Comparison of ENCODE assay signal across 27 mouse cellular contexts in the genomic region with DNA sequence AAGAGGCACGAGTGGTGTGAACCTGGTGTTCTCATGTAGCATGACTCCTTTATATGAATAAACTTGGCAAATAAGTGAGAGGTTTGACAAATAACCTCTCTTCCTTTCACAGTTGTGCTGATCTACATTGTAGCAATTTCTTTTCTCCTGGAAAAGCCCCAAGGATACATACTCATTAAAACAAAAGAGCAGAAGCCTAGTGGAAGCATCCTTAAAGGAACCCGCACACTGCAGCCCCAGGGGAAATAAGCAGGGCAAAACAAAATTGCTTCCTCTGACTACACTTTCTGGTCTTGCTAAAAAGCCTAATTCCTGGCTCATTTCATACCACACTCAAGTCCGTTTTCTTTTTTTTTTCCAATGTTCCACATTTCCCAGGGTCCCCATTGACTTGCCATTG.
DNase-seq lines count a peak whose midpoint lies in the region; ATAC-seq and TF ChIP-seq lines count a peak whose summit lies in the region.
"Had no signal": no experiment of that assay in that cellular context is flagged by ENCODE, and none has a peak within 500 bp of the region (broad histone marks: within the 10 kb centered on the region; RNA-seq: fewer than 3 reads in every experiment).

No protein-coding gene starts in this region.

- no peak for ATAC-seq in forebrain, embryonic 14.5 days
- no peak for ATAC-seq in forebrain, embryonic 11.5 days (replicated peaks; ENCODE audit: low FRiP score)
- ATAC-seq in hindbrain, postnatal 0 days, result no peak
- no peak for ATAC-seq in hindbrain, embryonic 13.5 days (ENCODE audit: low FRiP score)
- peak; percentile 27; the same call in 1 of the 2 replicates for ATAC-seq in neural tube, embryonic 13.5 days (ENCODE audit: low read depth)
- ATAC-seq in neural tube, embryonic 14.5 days (ENCODE audit: low read depth), result peak; percentile 51; the same call in 1 of the 2 replicates
- no peak for ATAC-seq in kidney, embryonic 16.5 days (ENCODE audit: low FRiP score, low TSS enrichment)
- ATAC-seq: forebrain, embryonic 16.5 days; intestine, postnatal 0 days; Patski had no signal

- no peaks in the 10 kb centered on the region for H3K27me3 ChIP-seq in forebrain, embryonic 14.5 days (replicated peaks; ENCODE audit: control insufficient read depth, insufficient read depth, low read length)
- no peaks in the 10 kb centered on the region for H3K27me3 ChIP-seq in forebrain, embryonic 11.5 days (ENCODE audit: control insufficient read depth, insufficient read depth, low read length)
- H3K27me3 ChIP-seq in hindbrain, postnatal 0 days (ENCODE audit: insufficient read depth, low read length), result no peaks in the 10 kb centered on the region
- H3K27me3 ChIP-seq in hindbrain, embryonic 13.5 days, result no peaks in the 10 kb centered on the region
- no peaks in the 10 kb centered on the region for H3K27me3 ChIP-seq in neural tube, embryonic 13.5 days
- H3K27me3 ChIP-seq in neural tube, embryonic 14.5 days (ENCODE audit: control insufficient read depth, insufficient read depth, low read length), result no peaks in the 10 kb centered on the region
- H3K27me3 ChIP-seq in kidney, embryonic 16.5 days (ENCODE audit: insufficient read depth, low read length), result no peaks in the 10 kb centered on the region
- H3K27me3 ChIP-seq: CH12.LX; embryonic facial prominence, embryonic 15.5 days; forebrain, embryonic 12.5 days; Patski had no signal

- H3K27ac ChIP-seq in forebrain, embryonic 14.5 days (ENCODE audit: low read depth, low read length), result no peak overlapping the region
- no peak overlapping the region for H3K27ac ChIP-seq in forebrain, embryonic 11.5 days (ENCODE audit: low read depth, low read length)
- H3K27ac ChIP-seq in hindbrain, postnatal 0 days, result no peak overlapping the region
- H3K27ac ChIP-seq in hindbrain, embryonic 13.5 days, result no peak overlapping the region
- no peak overlapping the region for H3K27ac ChIP-seq in neural tube, embryonic 13.5 days (replicated peaks)
- H3K27ac ChIP-seq in neural tube, embryonic 14.5 days (ENCODE audit: low read depth, low read length), result no peak overlapping the region
- no peak overlapping the region for H3K27ac ChIP-seq in kidney, embryonic 16.5 days (ENCODE audit: low read length)
- H3K27ac ChIP-seq: embryonic facial prominence, embryonic 15.5 days; forebrain, embryonic 12.5 days; heart, adult 2 months had no signal

- no peaks in the 10 kb centered on the region for H3K9me3 ChIP-seq in forebrain, embryonic 14.5 days (replicated peaks; ENCODE audit: control insufficient read depth, low read length)
- no peaks in the 10 kb centered on the region for H3K9me3 ChIP-seq in forebrain, embryonic 11.5 days (ENCODE audit: control insufficient read depth, low read length)
- H3K9me3 ChIP-seq in hindbrain, postnatal 0 days (ENCODE audit: low read length), result no peaks in the 10 kb centered on the region
- no peaks in the 10 kb centered on the region for H3K9me3 ChIP-seq in hindbrain, embryonic 13.5 days
- H3K9me3 ChIP-seq in neural tube, embryonic 13.5 days, result no peaks in the 10 kb centered on the region
- H3K9me3 ChIP-seq in neural tube, embryonic 14.5 days (ENCODE audit: control insufficient read depth, low read length), result no peaks in the 10 kb centered on the region
- H3K9me3 ChIP-seq in kidney, embryonic 16.5 days (ENCODE audit: low read length), result no peaks in the 10 kb centered on the region
- H3K9me3 ChIP-seq: embryonic facial prominence, embryonic 15.5 days; forebrain, embryonic 12.5 days; G1E had no signal

- no peaks in the 10 kb centered on the region for H3K36me3 ChIP-seq in forebrain, embryonic 14.5 days (ENCODE audit: control insufficient read depth, insufficient read depth, low read length)
- no peaks in the 10 kb centered on the region for H3K36me3 ChIP-seq in forebrain, embryonic 11.5 days (ENCODE audit: control insufficient read depth, insufficient read depth, low read length)
- H3K36me3 ChIP-seq in hindbrain, postnatal 0 days (ENCODE audit: insufficient read depth, low read length), result no peaks in the 10 kb centered on the region
- H3K36me3 ChIP-seq in hindbrain, embryonic 13.5 days, result no peaks in the 10 kb centered on the region
- no peaks in the 10 kb centered on the region for H3K36me3 ChIP-seq in neural tube, embryonic 13.5 days
- H3K36me3 ChIP-seq in neural tube, embryonic 14.5 days (ENCODE audit: control insufficient read depth, insufficient read depth, low read length), result no peaks in the 10 kb centered on the region
- no peaks in the 10 kb centered on the region for H3K36me3 ChIP-seq in kidney, embryonic 16.5 days (ENCODE audit: insufficient read depth, low read length)
- H3K36me3 ChIP-seq: embryonic facial prominence, embryonic 15.5 days; forebrain, embryonic 12.5 days; G1E had no signal

- no peak overlapping the region for H3K4me3 ChIP-seq in forebrain, embryonic 14.5 days (ENCODE audit: low read depth, low read length)
- no peak overlapping the region for H3K4me3 ChIP-seq in forebrain, embryonic 11.5 days (ENCODE audit: low read depth, low read length)
- no peak overlapping the region for H3K4me3 ChIP-seq in hindbrain, postnatal 0 days (ENCODE audit: low read length)
- no peak overlapping the region for H3K4me3 ChIP-seq in hindbrain, embryonic 13.5 days
- no peak overlapping the region for H3K4me3 ChIP-seq in neural tube, embryonic 13.5 days
- no peak overlapping the region for H3K4me3 ChIP-seq in neural tube, embryonic 14.5 days (ENCODE audit: low read depth, low read length)
- H3K4me3 ChIP-seq in kidney, embryonic 16.5 days (ENCODE audit: low read length), result no peak overlapping the region
- H3K4me3 ChIP-seq: embryonic facial prominence, embryonic 15.5 days; forebrain, embryonic 12.5 days; heart, adult 2 months had no signal

- 0 out of 2 replicates have a peak, but pooled peaks cover 5% of the 10 kb centered on the region for H3K4me1 ChIP-seq in forebrain, embryonic 14.5 days (ENCODE audit: control insufficient read depth, insufficient read depth, low read length)
- 0 out of 2 replicates have a peak, but pooled peaks cover 2% of the 10 kb centered on the region for H3K4me1 ChIP-seq in forebrain, embryonic 11.5 days (replicated peaks; ENCODE audit: control insufficient read depth, insufficient read depth, low read length)
- H3K4me1 ChIP-seq in hindbrain, postnatal 0 days (ENCODE audit: insufficient read depth, low read length), result no peaks in the 10 kb centered on the region
- H3K4me1 ChIP-seq in hindbrain, embryonic 13.5 days (replicated peaks), result no peaks in the 10 kb centered on the region
- H3K4me1 ChIP-seq in neural tube, embryonic 13.5 days (replicated peaks), result no peaks in the 10 kb centered on the region; the same call in 1 of the 2 replicates
- no peaks in the 10 kb centered on the region for H3K4me1 ChIP-seq in neural tube, embryonic 14.5 days (ENCODE audit: control insufficient read depth, insufficient read depth, low read length)
- no peaks in the 10 kb centered on the region for H3K4me1 ChIP-seq in kidney, embryonic 16.5 days (ENCODE audit: insufficient read depth, low read length)
- H3K4me1 ChIP-seq: embryonic facial prominence, embryonic 15.5 days had no signal

- TF ChIP-seq CTCF in hindbrain, postnatal 0 days (IDR thresholded peaks at IDR 0.05; ENCODE audit: low read depth), result no peak

- no peak overlapping the region for H3K4me2 ChIP-seq in forebrain, embryonic 14.5 days (ENCODE audit: low read length)
- H3K4me2 ChIP-seq in forebrain, embryonic 11.5 days (ENCODE audit: low read depth, low read length, severe bottlenecking), result no peak overlapping the region
- H3K4me2 ChIP-seq in hindbrain, postnatal 0 days (ENCODE audit: low read depth, low read length), result no peak overlapping the region
- no peak overlapping the region for H3K4me2 ChIP-seq in hindbrain, embryonic 13.5 days
- H3K4me2 ChIP-seq in neural tube, embryonic 13.5 days, result no peak overlapping the region
- H3K4me2 ChIP-seq in neural tube, embryonic 14.5 days (ENCODE audit: low read depth, low read length), result no peak overlapping the region
- no peak overlapping the region for H3K4me2 ChIP-seq in kidney, embryonic 16.5 days (replicated peaks; ENCODE audit: low read depth, low read length)
- H3K4me2 ChIP-seq: embryonic facial prominence, embryonic 15.5 days; forebrain, embryonic 12.5 days; heart, embryonic 11.5 days had no signal

- peak; percentile 14 for DNase-seq in forebrain, embryonic 14.5 days (ENCODE audit: low spot score)
- DNase-seq in forebrain, embryonic 11.5 days (ENCODE audit: low spot score), result no peak
- peak; percentile 44 for DNase-seq in hindbrain, postnatal 0 days (ENCODE audit: low spot score)
- DNase-seq in neural tube, embryonic 10.5 days (ENCODE audit: extremely low spot score, low spot score), result no peak
- DNase-seq: adrenal gland, postnatal 10 days; adrenal gland, postnatal 36 days; B cell, adult 2 months; cerebellum, adult 11 months; cerebellum, adult 2 months; cerebellum, postnatal 10 days; cerebellum, postnatal 36 days; embryo, embryonic 11 days; gastrocnemius, postnatal 10 days; gastrocnemius, postnatal 36 days; heart, adult 2 months had no signal

- 50% methylated on average over 3 of the region's 3 CpGs for WGBS in forebrain, embryonic 14.5 days
- 64% methylated on average over 3 of the region's 3 CpGs for WGBS in forebrain, embryonic 11.5 days
- WGBS in hindbrain, postnatal 0 days, result 47% methylated on average over 3 of the region's 3 CpGs
- WGBS in hindbrain, embryonic 13.5 days, result 54% methylated on average over 3 of the region's 3 CpGs
- WGBS in neural tube, embryonic 13.5 days, result 39% methylated on average over 3 of the region's 3 CpGs
- WGBS in neural tube, embryonic 14.5 days, result 39% methylated on average over 3 of the region's 3 CpGs
- WGBS in kidney, embryonic 16.5 days, result 62% methylated on average over 3 of the region's 3 CpGs

- H3K9ac ChIP-seq in forebrain, embryonic 14.5 days (ENCODE audit: low read length), result no peak overlapping the region
- no peak overlapping the region for H3K9ac ChIP-seq in forebrain, embryonic 11.5 days (ENCODE audit: low read length)
- H3K9ac ChIP-seq in hindbrain, postnatal 0 days (replicated peaks; ENCODE audit: low read length), result no peak overlapping the region
- H3K9ac ChIP-seq in hindbrain, embryonic 13.5 days, result no peak overlapping the region
- no peak overlapping the region for H3K9ac ChIP-seq in neural tube, embryonic 13.5 days
- H3K9ac ChIP-seq in neural tube, embryonic 14.5 days (replicated peaks; ENCODE audit: low read depth, low read length), result no peak overlapping the region
- no peak overlapping the region for H3K9ac ChIP-seq in kidney, embryonic 16.5 days (replicated peaks; ENCODE audit: low read length)
- H3K9ac ChIP-seq: embryonic facial prominence, embryonic 15.5 days; forebrain, embryonic 12.5 days had no signal

Comparison
In these comparisons a context has a peak if more than half of its experiments do, and no peak if none do; other contexts are left out.
1. DNase-seq: peak in forebrain, embryonic 14.5 days (single experiment) and hindbrain, postnatal 0 days (single experiment); none in forebrain, embryonic 11.5 days (single experiment) and neural tube, embryonic 10.5 days (single experiment).
2. ATAC-seq: peak in neural tube, embryonic 13.5 days (single experiment) and neural tube, embryonic 14.5 days (single experiment); none in forebrain, embryonic 14.5 days (single experiment), forebrain, embryonic 11.5 days (single experiment), hindbrain, postnatal 0 days (single experiment), hindbrain, embryonic 13.5 days (single experiment) and kidney, embryonic 16.5 days (single experiment).